Mouse (Mus musculus) limb, embryonic 14.5 days (tissue): Measurements from ENCODE around the gene Rer1. TPM values are rescaled to one million over a fixed set of nuclear protein-coding genes. Genes with fewer than 3 reads are reported as not detected.

ENCODE experiments used
- ATAC-seq: fragments of 200-750 bp; cut with Nextera tagmentation; 2 replicates; pipeline ENCODE4 v1.8.0; 2017; ENCODE audit warnings: low read depth, moderate number of reproducible peaks, moderate TSS enrichment; ENCODE audit not compliant: low FRiP score
- DNase-seq: peaks from one replicate; pipeline ENCODE4 v3.0.0-alpha.2; 2015; ENCODE audit warnings: low spot score
- H3K27ac ChIP-seq: fragments of 300-500 bp; sonication (generic); replicated peaks from 2 replicates; pipeline ENCODE4 v1.5.1; 2014; ENCODE audit warnings: low read depth, mild to moderate bottlenecking, low read length, moderate library complexity, mixed read lengths
- H3K27me3 ChIP-seq: fragments of 300-500 bp; sonication (generic); 2 replicates; pipeline ENCODE4 v1.6.1; 2014; ENCODE audit warnings: low read length, mixed read lengths; ENCODE audit not compliant: control insufficient read depth, insufficient read depth
- H3K36me3 ChIP-seq: fragments of 300-500 bp; sonication (generic); 2 replicates; pipeline ENCODE4 v1.6.1; 2014; ENCODE audit warnings: mild to moderate bottlenecking, low read length, moderate library complexity, mixed read lengths; ENCODE audit not compliant: control insufficient read depth, insufficient read depth
- H3K4me1 ChIP-seq: fragments of 300-500 bp; sonication (generic); 2 replicates; pipeline ENCODE4 v1.6.1; 2014; ENCODE audit warnings: antibody characterized with exemption, low read length, mixed read lengths; ENCODE audit not compliant: control insufficient read depth, insufficient read depth
- H3K4me2 ChIP-seq: fragments of 300-500 bp; sonication (generic); replicated peaks from 2 replicates; pipeline ENCODE4 v1.6.1; 2014; ENCODE audit warnings: low read depth, mild to moderate bottlenecking, low read length, moderate library complexity; ENCODE audit not compliant: severe bottlenecking
- H3K4me3 ChIP-seq: fragments of 300-500 bp; sonication (generic); replicated peaks from 2 replicates; pipeline ENCODE4 v1.5.1; 2014; ENCODE audit warnings: low read length
- H3K9ac ChIP-seq: fragments of 300-500 bp; sonication (generic); 2 replicates; pipeline ENCODE4 v1.6.1; 2014; ENCODE audit warnings: mild to moderate bottlenecking, low read depth, low read length, moderate library complexity; ENCODE audit not compliant: severe bottlenecking
- H3K9me3 ChIP-seq: fragments of 300-500 bp; sonication (generic); 2 replicates; pipeline ENCODE4 v1.6.1; 2016; ENCODE audit warnings: low read length; ENCODE audit not compliant: control insufficient read depth
- POLR2A ChIP-seq: fragments of 200-500 bp; IDR thresholded peaks from 2 replicates; pipeline ENCODE4 v1.8.0; 2012; ENCODE audit warnings: inconsistent platforms, mild to moderate bottlenecking, moderate library complexity, borderline replicate concordance; ENCODE audit not compliant: insufficient read depth, insufficient read length; ENCODE audit errors: extremely low read depth
- WGBS: fragments of 180-500 bp; shearing (Covaris S2); extraction: QIAGEN DNeasy Blood & Tissue Kit; methylation state at CpG from one replicate; pipeline ENCODE4 v1.1.7; 2014; 5-methylcytosine and 5-hydroxymethylcytosine counted together
- polyA plus RNA-seq, 2 experiments: library from polyadenylated mRNA; depleted of rRNA in 1 of 2; stranded (reverse) in 1 of 2; unstranded in 1 of 2; fragments of >200 nt; fragmentation: Nextera tagmentation in 1 of 2; extraction: Ambion mirVana in 1 of 2; gene quantifications; 2 replicates each; pipeline versions ENCODE4 v1.2.1 to v1.2.3; 2012 to 2014

Gene Rer1
- polyA plus RNA-seq, 2 experiments, result 129 to 175 TPM

DNA sequence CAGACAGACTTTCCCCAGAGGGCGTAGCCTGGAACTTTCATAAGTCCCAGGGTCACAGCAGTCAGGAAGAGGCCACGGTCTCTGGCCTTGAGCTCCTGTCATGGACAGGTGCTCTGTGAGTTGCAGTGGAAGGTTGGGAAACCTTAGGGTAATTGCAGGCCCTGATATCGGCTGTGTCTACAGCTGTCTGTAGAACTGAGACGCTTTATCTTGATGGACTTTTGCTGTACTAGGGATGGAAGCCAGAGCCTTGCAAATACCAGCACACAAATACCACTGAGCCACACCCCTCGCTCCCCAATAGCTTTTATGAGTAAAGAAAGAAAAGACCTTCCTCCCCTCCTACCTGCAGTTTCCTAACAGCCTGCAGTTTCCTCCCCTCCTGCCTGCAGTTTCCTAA, 34.4 kb upstream of the Rer1 start:
- H3K4me1 ChIP-seq, result peaks cover 48% of the 10 kb centered on the region
- WGBS, result 46% methylated on average over 5 of the region's 5 CpGs

DNA sequence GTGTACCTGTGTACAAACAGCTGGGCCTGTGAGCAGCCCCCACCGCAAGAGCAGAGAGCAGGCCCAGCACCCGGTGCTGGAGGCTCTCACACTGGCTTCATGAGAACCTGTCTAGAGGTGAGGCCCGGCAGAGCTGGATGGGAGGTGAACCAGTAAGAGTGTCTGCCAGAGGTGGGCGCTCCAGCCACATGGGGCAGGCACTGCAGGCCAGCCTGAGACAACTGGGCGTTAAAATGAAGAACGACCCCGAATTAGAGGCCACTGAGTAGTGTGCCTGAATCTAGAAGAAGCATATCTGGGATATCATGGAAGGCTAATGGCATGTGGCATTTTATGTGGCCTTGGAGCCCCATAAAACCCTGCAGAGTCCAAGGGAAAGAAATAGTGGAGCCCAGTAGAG, 33.9 kb upstream of the Rer1 start:
- no peaks in the 10 kb centered on the region for H3K27me3 ChIP-seq
- no peak for ATAC-seq
- no peak overlapping the region for H3K4me3 ChIP-seq
- no peak for DNase-seq
- H3K27ac ChIP-seq, result peak overlapping the region; percentile 15; the same call in 1 of the 2 replicates
- WGBS, result 72% methylated on average over 7 of the region's 7 CpGs
- peaks cover 47% of the 10 kb centered on the region for H3K4me1 ChIP-seq
- no peak overlapping the region for H3K9ac ChIP-seq
- H3K9me3 ChIP-seq, result 0 out of 2 replicates have a peak, but pooled peaks cover 5% of the 10 kb centered on the region
- H3K4me2 ChIP-seq, result no peak overlapping the region
- TF ChIP-seq POLR2A, result no peak
- H3K36me3 ChIP-seq, result no peaks in the 10 kb centered on the region

More for the DNA sequence above, 34.4 kb upstream of the Rer1 start:
- no peak for ATAC-seq
- Histone ChIP-seq H3K4me2 (no peak overlapping the region), H3K27me3 (no peaks in the 10 kb centered on the region), H3K4me3 (no peak overlapping the region), H3K9ac (no peak overlapping the region), H3K36me3 (no peaks in the 10 kb centered on the region), H3K27ac (peak overlapping the region; percentile 15), H3K9me3 (0 out of 2 replicates have a peak, but pooled peaks cover 5% of the 10 kb centered on the region)
- no peak for TF ChIP-seq POLR2A
- no peak for DNase-seq

- Histone ChIP-seq H3K27me3 (no peaks in the 10 kb centered on the region), H3K27ac (no peak overlapping the region), H3K36me3 (no peaks in the 10 kb centered on the region), H3K4me3 (no peak overlapping the region), H3K4me2 (no peak overlapping the region), H3K9ac (no peak overlapping the region), H3K4me1 (peaks cover 50% of the 10 kb centered on the region), H3K9me3 (0 out of 2 replicates have a peak, but pooled peaks cover 5% of the 10 kb centered on the region)
- no peak for DNase-seq
- no peak for TF ChIP-seq POLR2A
- ATAC-seq, result no peak
- WGBS, result 87% methylated on average over 10 of the region's 10 CpGs
Observed at GRCm38 (mm10) chr4:155118278-155118677, 32.1 kb upstream of the Rer1 start.

DNA sequence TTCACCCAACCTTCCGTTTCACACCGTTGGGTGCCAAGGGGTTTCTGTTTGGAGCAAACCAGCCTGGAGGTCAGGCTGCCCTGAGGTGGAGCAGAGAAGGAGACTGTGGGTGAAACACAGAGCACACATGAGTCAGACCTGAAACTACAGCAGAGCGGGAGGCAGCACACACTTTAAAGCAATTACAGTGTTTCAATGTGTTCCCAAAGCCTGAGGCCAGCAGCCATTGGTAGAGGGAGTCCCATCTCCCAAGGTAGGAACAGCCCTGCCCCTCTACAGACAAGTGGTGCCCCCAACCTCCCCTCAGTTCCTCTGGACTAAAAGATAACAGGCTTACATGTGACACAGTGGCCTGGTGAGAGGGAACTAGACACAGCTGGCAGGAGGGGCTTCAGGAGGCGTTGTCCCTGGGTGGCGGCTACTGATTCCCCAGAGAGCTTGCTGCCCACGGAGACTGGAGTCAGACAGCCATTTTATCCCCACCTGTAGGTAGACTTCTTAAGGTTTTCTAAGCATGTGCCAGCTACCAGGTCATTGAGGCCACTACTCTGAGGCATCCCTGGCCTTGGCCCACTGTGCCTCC, 31.3 kb upstream of the Rer1 start:
- no peak for ATAC-seq
- no peaks in the 10 kb centered on the region for H3K36me3 ChIP-seq
- WGBS, result 71% methylated on average over 6 of the region's 6 CpGs
- no peak for TF ChIP-seq POLR2A
- peaks cover 42% of the 10 kb centered on the region for H3K4me1 ChIP-seq
- no peak overlapping the region for H3K4me2 ChIP-seq
- H3K4me3 ChIP-seq, result no peak overlapping the region
- no peaks in the 10 kb centered on the region for H3K27me3 ChIP-seq
- DNase-seq, result no peak
- no peak overlapping the region for H3K9ac ChIP-seq
- H3K9me3 ChIP-seq, result 0 out of 2 replicates have a peak, but pooled peaks cover 5% of the 10 kb centered on the region
- no peak overlapping the region for H3K27ac ChIP-seq

- no peak overlapping the region for H3K4me2 ChIP-seq
- no peaks in the 10 kb centered on the region for H3K27me3 ChIP-seq
- H3K4me3 ChIP-seq, result no peak overlapping the region
- 0 out of 2 replicates have a peak, but pooled peaks cover 5% of the 10 kb centered on the region for H3K9me3 ChIP-seq
- H3K27ac ChIP-seq, result no peak overlapping the region
- ATAC-seq (no peak), DNase-seq (no peak)
- H3K4me1 ChIP-seq, result peaks cover 33% of the 10 kb centered on the region
- WGBS, result 94% methylated on average over 4 of the region's 4 CpGs
- no peak overlapping the region for H3K9ac ChIP-seq
- TF ChIP-seq POLR2A, result no peak
- no peaks in the 10 kb centered on the region for H3K36me3 ChIP-seq
Observed at GRCm38 (mm10) chr4:155116607-155117006, 30.4 kb upstream of the Rer1 start.
